Mouse (Mus musculus) liver, adult 2 months (tissue): Measurements from ENCODE around the gene Tmed8.

Experiments
- CTCF ChIP-seq: fragments of 200-500 bp; IDR thresholded peaks from 2 replicates; pipeline ENCODE4 v1.5.1; 2011; ENCODE audit warnings: low read depth, low read length, control low read depth
- POLR2A ChIP-seq: fragments of 200-500 bp; IDR thresholded peaks from 2 replicates; pipeline ENCODE4 v1.6.1; 2011; ENCODE audit warnings: low read length, control low read depth; ENCODE audit not compliant: insufficient read depth; ENCODE audit errors: extremely low read depth

DNA sequence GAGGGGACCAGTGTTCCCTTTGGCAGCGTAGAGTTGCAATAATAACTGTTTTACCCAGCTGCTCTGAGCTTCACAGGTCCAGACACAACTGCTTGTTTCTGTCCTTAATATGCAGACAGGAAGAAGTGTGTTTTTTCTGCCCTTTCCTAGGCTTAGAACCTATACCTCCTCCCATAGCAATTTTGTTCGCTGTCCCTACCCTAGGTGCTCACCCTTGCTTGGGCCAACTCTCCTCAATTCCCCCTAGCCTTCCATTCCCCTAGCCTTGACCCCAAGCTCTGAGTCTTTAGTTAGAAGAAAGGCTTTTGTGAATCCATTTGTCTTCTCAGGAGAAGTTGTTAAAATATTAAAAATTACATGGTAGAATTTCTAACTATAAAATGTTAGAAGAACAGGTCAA is 61.5 kb downstream of the Tmed8 start:
- no peak for TF ChIP-seq CTCF
- no peak for TF ChIP-seq POLR2A
